Mouse (Mus musculus) heart, postnatal 0 days (tissue): ENCODE results near the gene Rasd1. TPM values are rescaled to one million over a fixed set of nuclear protein-coding genes. Genes with fewer than 3 reads are reported as not detected.

Source experiments
- ATAC-seq: fragments of 200-750 bp; cut with Nextera tagmentation; 2 replicates; pipeline ENCODE4 v1.8.0; 2017; ENCODE audit warnings: low read depth, moderate number of reproducible peaks, moderate library complexity; ENCODE audit not compliant: insufficient read depth
- DNase-seq: peaks from one replicate; pipeline ENCODE4 v3.0.0-alpha.2; 2016; ENCODE audit warnings: low spot score
- H3K27ac ChIP-seq: fragments of 300-500 bp; sonication (generic); 2 replicates; pipeline ENCODE4 v1.5.1; 2014; ENCODE audit warnings: low read depth, mild to moderate bottlenecking
- H3K27me3 ChIP-seq: fragments of 300-500 bp; sonication (generic); 2 replicates; pipeline ENCODE4 v1.6.1; 2014; ENCODE audit warnings: low read length, mixed read lengths; ENCODE audit not compliant: control insufficient read depth, insufficient read depth
- H3K36me3 ChIP-seq: fragments of 300-500 bp; sonication (generic); replicated peaks from 2 replicates; pipeline ENCODE4 v1.6.1; 2014; ENCODE audit warnings: low read length, mixed read lengths; ENCODE audit not compliant: control insufficient read depth, insufficient read depth
- H3K4me1 ChIP-seq: fragments of 300-500 bp; sonication (generic); 2 replicates; pipeline ENCODE4 v1.6.1; 2014; ENCODE audit warnings: antibody characterized with exemption; ENCODE audit not compliant: control insufficient read depth, insufficient read depth
- H3K4me2 ChIP-seq: fragments of 300-500 bp; sonication (generic); 2 replicates; pipeline ENCODE4 v1.6.1; 2014; ENCODE audit warnings: low read depth, mild to moderate bottlenecking, low read length, moderate library complexity
- H3K4me3 ChIP-seq: fragments of 300-500 bp; sonication (generic); 2 replicates; pipeline ENCODE4 v1.5.1; 2014; ENCODE audit warnings: low read depth, low read length
- H3K9ac ChIP-seq: fragments of 300-500 bp; sonication (generic); replicated peaks from 2 replicates; pipeline ENCODE4 v1.6.1; 2014; ENCODE audit warnings: low read depth, low read length, mixed read lengths
- H3K9me3 ChIP-seq: fragments of 300-500 bp; sonication (generic); replicated peaks from 2 replicates; pipeline ENCODE4 v1.6.1; 2016; ENCODE audit warnings: low read length; ENCODE audit not compliant: control insufficient read depth
- CTCF ChIP-seq: IDR thresholded peaks from 2 replicates; pipeline ENCODE4 v1.5.1; 2016; ENCODE audit warnings: antibody characterized with exemption, control low read depth, low read depth
- EP300 ChIP-seq: IDR thresholded peaks from 2 replicates; pipeline ENCODE4 v1.6.1; 2016; ENCODE audit warnings: antibody characterized with exemption, low read depth
- WGBS: fragments of 180-500 bp; shearing (Covaris S2); extraction: QIAGEN DNeasy Blood & Tissue Kit; methylation state at CpG from one replicate; pipeline ENCODE4 v1.1.7; 2014; 5-methylcytosine and 5-hydroxymethylcytosine counted together
- polyA plus RNA-seq: library from polyadenylated mRNA; unstranded; fragments of >200 nt; fragmentation: Nextera tagmentation; extraction: Ambion mirVana; gene quantifications from 2 replicates; pipeline ENCODE4 v1.2.1, GENCODE M21; 2015
- total RNA-seq: library from RNA; depleted of rRNA; stranded (reverse); fragments of >200 nt; gene quantifications from 2 replicates; pipeline ENCODE4 v1.2.3, GENCODE M21; 2014; ENCODE audit warnings: low replicate concordance; rRNA removed

Rasd1 gene
- 0.08 and 5.6 TPM in 2 replicates for total RNA-seq
- 10.5 and 12.2 TPM in 2 replicates for polyA plus RNA-seq

DNA sequence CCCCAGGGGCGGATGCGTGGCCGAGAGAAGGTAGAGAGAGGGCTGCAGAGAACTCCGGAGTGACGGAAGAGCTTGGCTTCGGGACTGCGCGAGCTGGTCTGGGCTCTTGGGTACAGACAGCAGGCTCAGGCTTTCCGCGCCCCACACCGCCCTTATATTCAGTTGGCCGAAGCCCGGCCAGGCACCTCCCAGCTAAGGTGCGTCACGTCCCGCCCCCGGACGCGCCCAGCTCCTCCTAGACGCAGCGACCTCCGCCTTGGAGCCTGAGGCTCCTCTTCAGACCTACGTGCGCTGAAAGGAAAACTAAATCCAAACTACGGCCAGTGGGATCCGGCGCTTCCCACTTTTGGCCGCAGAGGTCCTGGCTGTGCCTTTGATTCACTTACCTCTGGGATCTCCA is at the start of gene Rasd1:
Gene Rasd1 (minus strand): TSS at position 127 of the 400 bp plus-strand sequence.
- H3K4me1 ChIP-seq: peaks cover 44% of the 10 kb centered on the region
- TF ChIP-seq CTCF (no peak), EP300 (0 out of 2 replicates have a peak, but pooled peaks have one; percentile 43)

GRCm38 (mm10) chr11:60011516-60011915 is 46.8 kb upstream of the Rasd1 start:
- Histone ChIP-seq H3K27ac (no peak overlapping the region), H3K4me2 (no peak overlapping the region), H3K4me3 (no peak overlapping the region), H3K4me1 (no peaks in the 10 kb centered on the region), H3K9me3 (no peaks in the 10 kb centered on the region), H3K36me3 (no peaks in the 10 kb centered on the region), H3K27me3 (no peaks in the 10 kb centered on the region), H3K9ac (no peak overlapping the region)
- no peak for DNase-seq
- TF ChIP-seq EP300 (no peak), CTCF (no peak)
- ATAC-seq: peak; percentile 30; the same call in 1 of the 2 replicates
- 62% methylated on average over 3 of the region's 3 CpGs for WGBS

More for the DNA sequence above, at the start of gene Rasd1:
- H3K27me3 ChIP-seq: no peaks in the 10 kb centered on the region
- H3K36me3 ChIP-seq: peaks cover 5% of the 10 kb centered on the region; the same call in 1 of the 2 replicates
- H3K9me3 ChIP-seq: no peaks in the 10 kb centered on the region
- 0% methylated on average over 28 of the region's 28 CpGs for WGBS
- peak within 1 kb of the TSS; percentile 60 for H3K4me3 ChIP-seq
- ATAC-seq (peak; percentile 89), DNase-seq (peak; percentile 78)
- H3K27ac ChIP-seq: peak within 1 kb of the TSS; percentile 81
- H3K9ac ChIP-seq: peak within 1 kb of the TSS; percentile 53
- H3K4me2 ChIP-seq: peak within 1 kb of the TSS; percentile 79

- no peak for ATAC-seq
- Histone ChIP-seq H3K9ac (no peak overlapping the region), H3K27me3 (no peaks in the 10 kb centered on the region), H3K27ac (no peak overlapping the region), H3K4me1 (no peaks in the 10 kb centered on the region), H3K4me3 (no peak overlapping the region), H3K9me3 (no peaks in the 10 kb centered on the region), H3K4me2 (no peak overlapping the region), H3K36me3 (no peaks in the 10 kb centered on the region)
- TF ChIP-seq CTCF: no peak
- no peak for TF ChIP-seq EP300
- 87% methylated on average over 3 of the region's 3 CpGs for WGBS
- DNase-seq: no peak
Measured at GRCm38 (mm10) chr11:60009451-60009850, 44.7 kb upstream of the Rasd1 start.

- WGBS: 60% methylated on average over 3 of the region's 3 CpGs
- TF ChIP-seq CTCF (no peak), EP300 (no peak)
- no peak overlapping the region for H3K4me3 ChIP-seq
Measured at GRCm38 (mm10) chr11:60005866-60006265, 41.1 kb upstream of the Rasd1 start.

GRCm38 (mm10) chr11:60004716-60005115 is 40.0 kb upstream of the Rasd1 start:
- WGBS: 72% methylated on average over 6 of the region's 6 CpGs
- no peak for TF ChIP-seq EP300
- no peak for TF ChIP-seq CTCF
- no peak for ATAC-seq

More at GRCm38 (mm10) chr11:60005866-60006265, 41.1 kb upstream of the Rasd1 start:
- no peak overlapping the region for H3K9ac ChIP-seq
- DNase-seq (no peak), ATAC-seq (no peak)
- H3K4me1 ChIP-seq: no peaks in the 10 kb centered on the region
- H3K36me3 ChIP-seq: no peaks in the 10 kb centered on the region
- H3K9me3 ChIP-seq: no peaks in the 10 kb centered on the region
- H3K27ac ChIP-seq: no peak overlapping the region
- no peaks in the 10 kb centered on the region for H3K27me3 ChIP-seq
- H3K4me2 ChIP-seq: no peak overlapping the region

DNA sequence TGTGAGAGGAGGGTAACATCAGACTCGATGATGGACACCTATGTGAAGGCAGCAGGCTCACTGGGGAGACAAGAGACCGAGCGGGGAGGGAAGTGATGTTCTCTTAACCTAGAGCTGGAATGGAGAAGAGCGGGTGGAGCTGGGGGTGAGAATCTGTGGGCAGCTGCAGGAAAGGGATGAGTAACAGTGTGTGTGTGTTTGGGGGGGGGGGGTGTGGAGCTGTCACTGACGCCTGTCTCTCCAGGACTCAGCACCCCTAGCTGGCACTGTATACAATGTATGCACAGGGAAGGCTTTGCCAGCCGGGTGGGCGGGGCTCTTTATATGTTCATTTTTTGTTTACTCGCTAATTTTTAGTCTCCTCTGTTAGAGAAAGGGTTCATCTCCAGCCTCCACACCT is 39.1 kb upstream of the Rasd1 start:
- Histone ChIP-seq H3K9me3 (no peaks in the 10 kb centered on the region), H3K4me2 (no peak overlapping the region), H3K9ac (no peak overlapping the region), H3K4me3 (no peak overlapping the region), H3K27me3 (no peaks in the 10 kb centered on the region), H3K4me1 (no peaks in the 10 kb centered on the region), H3K27ac (no peak overlapping the region), H3K36me3 (no peaks in the 10 kb centered on the region)
- no peak for DNase-seq
- no peak for ATAC-seq
- TF ChIP-seq EP300: no peak
- no peak for TF ChIP-seq CTCF
- 79% methylated on average over 8 of the region's 8 CpGs for WGBS

More at GRCm38 (mm10) chr11:60004716-60005115, 40.0 kb upstream of the Rasd1 start:
- Histone ChIP-seq H3K27ac (no peak overlapping the region), H3K4me3 (no peak overlapping the region), H3K9ac (no peak overlapping the region), H3K27me3 (no peaks in the 10 kb centered on the region), H3K36me3 (no peaks in the 10 kb centered on the region), H3K9me3 (no peaks in the 10 kb centered on the region), H3K4me2 (no peak overlapping the region), H3K4me1 (no peaks in the 10 kb centered on the region)
- DNase-seq: no peak
